In the genomic region with DNA sequence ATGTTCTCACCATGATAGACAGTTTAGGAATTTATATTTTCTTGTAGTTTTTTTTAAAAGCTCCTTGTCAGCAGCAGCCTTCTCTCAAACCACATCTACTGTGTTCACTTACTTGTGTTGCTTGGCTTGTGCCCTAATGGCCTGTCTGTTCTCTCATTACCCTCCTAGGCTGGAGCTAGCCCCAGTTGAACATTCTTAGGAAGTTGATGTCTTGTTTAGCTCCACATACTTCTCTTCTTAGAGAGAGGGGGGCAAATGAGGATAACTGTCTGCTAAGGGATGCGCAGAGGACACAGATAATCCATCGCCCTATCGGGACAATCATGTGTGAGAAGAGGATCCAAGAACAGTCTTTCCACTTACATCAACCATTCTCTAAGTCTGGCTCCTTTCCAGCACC, we compare ENCODE assay signal across 15 mouse cellular contexts.
"Had no signal": no experiment of that assay in that cellular context is flagged by ENCODE, and none has a peak within 500 bp of the region (broad histone marks: within the 10 kb centered on the region; RNA-seq: fewer than 3 reads in every experiment).

No protein-coding gene starts in this region.

- H3K9ac ChIP-seq: kidney, embryonic 15.5 days; limb, embryonic 12.5 days; limb, embryonic 15.5 days; liver, embryonic 14.5 days had no signal

- H3K9me3 ChIP-seq: kidney, embryonic 15.5 days; limb, embryonic 12.5 days; limb, embryonic 15.5 days had no signal

- H3K36me3 ChIP-seq: kidney, embryonic 15.5 days; limb, embryonic 12.5 days; limb, embryonic 15.5 days had no signal

- H3K4me1 ChIP-seq: kidney, embryonic 15.5 days; limb, embryonic 12.5 days; limb, embryonic 15.5 days had no signal

- DNase-seq: kidney, adult 11 months; kidney, adult 8-10 months; kidney, postnatal 4 days; left cerebral cortex, postnatal 4 days; midbrain, embryonic 14.5 days; thymus, adult 2 months; thymus, postnatal 14 days; thymus, postnatal 4 days had no signal

- H3K27ac ChIP-seq: kidney, embryonic 15.5 days; limb, embryonic 12.5 days; limb, embryonic 15.5 days; liver, embryonic 14.5 days; stomach, postnatal 0 days had no signal

- H3K27me3 ChIP-seq: kidney, embryonic 15.5 days; limb, embryonic 12.5 days; limb, embryonic 15.5 days had no signal

- H3K4me3 ChIP-seq: kidney, embryonic 15.5 days; limb, embryonic 12.5 days; limb, embryonic 15.5 days had no signal

- H3K4me2 ChIP-seq: kidney, embryonic 15.5 days; limb, embryonic 12.5 days; limb, embryonic 15.5 days; liver, embryonic 11.5 days; midbrain, embryonic 11.5 days had no signal
